Mouse (Mus musculus) E14TG2a.4 (cell line): ENCODE results near the gene Gnai2.
"Not testable (repeated sequence)": the region's sequence is repeated elsewhere in the genome, so short reads cannot be mapped to it uniquely, and the experiment has no call there.

ENCODE experiments used
- H3K27me3 ChIP-seq: 2 replicates; pipeline ENCODE4 v1.6.1; 2014; ENCODE audit warnings: low read length, control low read depth; ENCODE audit not compliant: insufficient read depth
- H3K36me3 ChIP-seq: 2 replicates; pipeline ENCODE4 v1.6.1; 2014; ENCODE audit warnings: low read length, control low read depth; ENCODE audit not compliant: insufficient read depth
- H3K4me1 ChIP-seq: replicated peaks from 2 replicates; pipeline ENCODE4 v1.6.1; 2014; ENCODE audit warnings: low read depth, low read length, control low read depth
- H3K4me3 ChIP-seq: replicated peaks from 2 replicates; pipeline ENCODE4 v1.5.1; 2014; ENCODE audit warnings: mild to moderate bottlenecking, low read length
- H3K9me3 ChIP-seq: 2 replicates; pipeline ENCODE4 v1.6.1; 2014; ENCODE audit warnings: low read length, control low read depth
- CTCF ChIP-seq: conservative IDR thresholded peaks from 2 replicates; pipeline ENCODE4 v1.5.1; 2014; ENCODE audit warnings: low read length
- NANOG ChIP-seq: IDR thresholded peaks from 2 replicates; pipeline ENCODE4 v1.6.1; 2014; ENCODE audit warnings: borderline replicate concordance, low read length, mixed read lengths
- POU5F1 ChIP-seq: IDR thresholded peaks from 2 replicates; pipeline ENCODE4 v1.6.1; 2014; ENCODE audit warnings: low read length, borderline replicate concordance

The Gnai2 gene

GRCm38 (mm10) chr9:107568331-107569261 is 66.6 kb downstream of the Gnai2 start:
- peaks cover 43% of the 10 kb centered on the region for H3K36me3 ChIP-seq
- H3K9me3 ChIP-seq = no peaks in the 10 kb centered on the region
- H3K4me1 ChIP-seq = peaks cover 72% of the 10 kb centered on the region
- TF ChIP-seq CTCF (no peak), POU5F1 (no peak), NANOG (no peak)
- peak overlapping the region; percentile 89 for H3K4me3 ChIP-seq
- H3K27me3 ChIP-seq = peaks cover 28% of the 10 kb centered on the region

- TF ChIP-seq POU5F1 (no peak), NANOG (no peak), CTCF (no peak)
- peak within 1 kb of the TSS; percentile 89 for H3K4me3 ChIP-seq
- peaks cover 28% of the 10 kb centered on the region for H3K27me3 ChIP-seq
- peaks cover 37% of the 10 kb centered on the region for H3K36me3 ChIP-seq
- H3K9me3 ChIP-seq = no peaks in the 10 kb centered on the region
- peaks cover 76% of the 10 kb centered on the region for H3K4me1 ChIP-seq
These were observed 67.4 kb downstream of the Gnai2 start, which contains the start of gene Hyal2 for GRCm38 (mm10) chr9:107567702-107568319. Gene Hyal2 (plus strand): TSS chr9:107567945.

- Histone ChIP-seq H3K36me3 (peaks cover 33% of the 10 kb centered on the region), H3K4me3 (no peak overlapping the region), H3K27me3 (peaks cover 28% of the 10 kb centered on the region), H3K4me1 (peaks cover 80% of the 10 kb centered on the region), H3K9me3 (no peaks in the 10 kb centered on the region)
- TF ChIP-seq POU5F1 = no peak
These were observed 68.3 kb downstream of the Gnai2 start for GRCm38 (mm10) chr9:107566855-107567254.

DNA sequence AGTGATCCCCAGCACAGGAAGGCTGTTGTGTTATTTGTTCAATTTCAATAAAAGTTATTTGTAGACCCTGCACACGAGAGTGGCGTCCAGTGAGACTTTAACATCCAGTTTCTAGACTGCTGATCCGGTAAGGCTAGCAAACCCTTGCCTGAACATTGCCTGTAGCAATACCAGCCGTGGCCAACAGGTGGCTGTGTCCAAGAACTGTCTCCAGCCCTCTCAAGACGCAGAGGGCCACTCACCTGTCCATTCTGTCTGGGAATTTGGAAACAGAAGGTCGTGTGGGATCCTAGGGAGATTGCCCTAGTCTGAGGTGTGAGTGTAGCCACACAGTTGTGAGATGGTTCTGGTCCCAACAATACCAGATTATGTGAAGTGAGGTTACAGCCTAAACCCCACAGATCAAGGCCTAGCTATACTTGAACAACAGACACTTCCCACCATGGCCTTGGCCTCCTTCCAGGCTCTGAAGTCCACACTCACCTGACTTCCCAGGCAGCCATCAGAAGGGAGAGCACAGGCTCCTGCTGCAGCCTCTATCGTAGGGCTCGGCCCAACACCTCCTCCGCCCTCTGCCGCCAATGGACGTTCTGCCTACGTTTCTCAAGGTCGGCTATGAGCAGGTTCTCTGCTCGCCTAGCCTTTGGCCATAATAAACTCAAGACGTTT is 69.0 kb downstream of the Gnai2 start:
- Histone ChIP-seq H3K4me3 (no peak overlapping the region), H3K36me3 (peaks cover 33% of the 10 kb centered on the region), H3K9me3 (no peaks in the 10 kb centered on the region), H3K27me3 (peaks cover 27% of the 10 kb centered on the region), H3K4me1 (peaks cover 78% of the 10 kb centered on the region)
- TF ChIP-seq CTCF (peak; percentile 91), NANOG (no peak)

DNA sequence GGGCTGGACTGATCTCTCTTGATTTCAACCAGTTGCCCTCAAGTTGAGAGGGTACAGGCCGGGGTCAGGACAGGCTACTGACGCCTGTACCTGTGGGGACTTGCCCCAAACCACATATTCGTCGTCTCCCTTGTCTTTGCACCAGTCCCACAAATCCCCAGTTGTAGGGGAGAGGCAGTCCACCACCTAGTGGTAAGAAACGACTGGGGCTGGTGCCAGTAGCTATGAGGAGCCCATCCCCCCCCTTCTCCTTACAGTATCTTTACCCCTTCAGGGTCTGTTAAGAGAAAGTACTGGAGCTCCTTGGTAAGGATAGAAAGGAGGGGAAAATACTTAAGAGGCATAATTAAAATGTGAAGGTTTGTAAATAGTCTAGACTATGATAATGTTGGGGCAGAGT is 69.6 kb downstream of the Gnai2 start:
- H3K36me3 ChIP-seq = peaks cover 35% of the 10 kb centered on the region
- peak overlapping the region; percentile 17; the same call in 1 of the 2 replicates for H3K4me3 ChIP-seq
- not testable (repeated sequence) for H3K9me3 ChIP-seq
- peaks cover 72% of the 10 kb centered on the region for H3K4me1 ChIP-seq
- H3K27me3 ChIP-seq = peaks cover 21% of the 10 kb centered on the region
